Mouse (Mus musculus) common myeloid progenitor, adult 5-6 weeks (primary cell): Measurements from ENCODE around the gene Cd34. TPM values are rescaled to one million over a fixed set of nuclear protein-coding genes. Genes with fewer than 3 reads are reported as not detected.

Source experiments
- ATAC-seq: replicated peaks from 2 replicates; pipeline ENCODE4 v1.8.0; 2016; ENCODE audit warnings: low read depth, mild to moderate bottlenecking, moderate TSS enrichment, inconsistent platforms; ENCODE audit not compliant: poor library complexity, severe bottlenecking
- total RNA-seq: library from RNA; stranded (forward); fragments of 200-1000, 187-1606 nt; gene quantifications from 2 replicates; pipeline ENCODE4 v1.2.3, GENCODE M21; 2017

Gene Cd34
- total RNA-seq, 1 experiment from 2014 or later = 546 TPM

GRCm38 (mm10) chr1:194962181-194962580 is 23.6 kb downstream of the Cd34 start:
- ATAC-seq = peak; percentile 94

GRCm38 (mm10) chr1:194962712-194963111 is 24.1 kb downstream of the Cd34 start:
- no peak for ATAC-seq

- ATAC-seq = no peak
Measured at GRCm38 (mm10) chr1:194971980-194972379, 33.4 kb downstream of the Cd34 start.

GRCm38 (mm10) chr1:194976164-194976516 is 37.5 kb downstream of the Cd34 start:
- ATAC-seq = peak; percentile 88

- peak; percentile 73 for ATAC-seq
Measured at GRCm38 (mm10) chr1:194976517-194977370, 38.1 kb downstream of the Cd34 start.

GRCm38 (mm10) chr1:194977371-194977761 is 38.7 kb downstream of the Cd34 start:
- ATAC-seq = no peak

GRCm38 (mm10) chr1:194977946-194978720 is 39.5 kb downstream of the Cd34 start:
- no peak for ATAC-seq

- ATAC-seq = no peak
Measured at GRCm38 (mm10) chr1:194980826-194981435, 42.3 kb downstream of the Cd34 start.

- ATAC-seq = no peak
Measured at GRCm38 (mm10) chr1:194982931-194983690, 44.5 kb downstream of the Cd34 start.

- no peak for ATAC-seq
Measured at GRCm38 (mm10) chr1:194984914-194985313, 46.3 kb downstream of the Cd34 start.

- peak; percentile 57 for ATAC-seq
Measured at GRCm38 (mm10) chr1:194985442-194986210, 47.0 kb downstream of the Cd34 start.

GRCm38 (mm10) chr1:194989024-194989423 is 50.4 kb downstream of the Cd34 start:
- ATAC-seq = no peak

- no peak for ATAC-seq
Measured at GRCm38 (mm10) chr1:194990976-194991375, 52.4 kb downstream of the Cd34 start.

- no peak for ATAC-seq
Measured at GRCm38 (mm10) chr1:194991654-194992053, 53.0 kb downstream of the Cd34 start.

GRCm38 (mm10) chr1:194992589-194993317 is 54.1 kb downstream of the Cd34 start:
- ATAC-seq = no peak

- no peak for ATAC-seq
Measured at GRCm38 (mm10) chr1:194993409-194993988, 54.9 kb downstream of the Cd34 start.

- ATAC-seq = no peak
Measured at GRCm38 (mm10) chr1:194994262-194994661, 55.6 kb downstream of the Cd34 start.

- peak; percentile 95 for ATAC-seq
Measured at GRCm38 (mm10) chr1:194995196-194995595, 56.6 kb downstream of the Cd34 start.
